Mouse (Mus musculus) megakaryocyte, embryonic 14.5 days (primary cell): Measurements from ENCODE around the gene Ankrd61.

ENCODE experiments used
- FLI1 ChIP-seq: IDR thresholded peaks from 2 replicates; pipeline ENCODE4 v1.6.1; 2012; ENCODE audit warnings: low read length, inconsistent platforms, mixed read lengths
- GATA1 ChIP-seq: IDR thresholded peaks from 3 replicates; pipeline ENCODE4 v1.6.1; 2012; ENCODE audit warnings: mixed read lengths, low read length, inconsistent platforms, borderline replicate concordance

DNA sequence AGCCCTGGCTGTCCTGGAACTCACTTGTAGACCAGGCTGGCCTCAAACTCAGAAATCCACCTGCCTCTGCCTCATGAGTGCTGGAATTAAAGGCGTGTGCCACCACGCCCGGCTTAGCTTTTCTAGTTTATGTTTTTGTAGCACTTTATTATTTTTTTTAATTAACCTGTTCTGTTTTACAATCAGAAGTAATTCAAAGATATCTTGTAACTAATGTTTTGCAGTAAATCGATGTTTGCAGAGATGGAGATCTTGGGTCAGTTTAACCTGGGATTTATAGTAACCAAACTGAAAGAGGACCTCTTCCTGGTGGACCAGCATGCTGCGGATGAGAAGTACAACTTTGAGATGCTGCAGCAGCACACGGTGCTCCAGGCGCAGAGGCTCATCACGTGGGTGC is 30.4 kb upstream of the Ankrd61 start, which contains the start of gene Gm42421:
- TF ChIP-seq GATA1: no peak
- TF ChIP-seq FLI1: no peak
